Mouse (Mus musculus) kidney, postnatal 14 days (tissue): ENCODE measurements around the gene Fam57b.

Source experiments
- DNase-seq: peaks from one replicate; pipeline ENCODE4 v3.0.0; 2022; ENCODE audit warnings: mixed read lengths

Gene Fam57b

GRCm38 (mm10) chr7:126797411-126798126, at the start of gene Fam57b:
TSS of gene Fam57b (plus strand) at chr7:126797668.
- peak; percentile 39 for DNase-seq

GRCm38 (mm10) chr7:126748824-126749223, 48.6 kb upstream of the Fam57b start:
- no peak for DNase-seq

GRCm38 (mm10) chr7:126749582-126750343, 47.7 kb upstream of the Fam57b start:
- no peak for DNase-seq

GRCm38 (mm10) chr7:126754866-126755265, 42.6 kb upstream of the Fam57b start:
- peak; percentile 89 for DNase-seq

GRCm38 (mm10) chr7:126758539-126758938, 38.9 kb upstream of the Fam57b start:
- no peak for DNase-seq

- peak; percentile 95 for DNase-seq
These were observed 38.3 kb upstream of the Fam57b start, which contains the start of gene Mapk3 for GRCm38 (mm10) chr7:126759050-126759671. TSS of gene Mapk3 (plus strand) at chr7:126759601.

- DNase-seq = no peak
These were observed 37.6 kb upstream of the Fam57b start for GRCm38 (mm10) chr7:126759672-126760390.

GRCm38 (mm10) chr7:126760391-126760802, 37.1 kb upstream of the Fam57b start:
- DNase-seq = peak; percentile 85

GRCm38 (mm10) chr7:126760956-126761355, 36.5 kb upstream of the Fam57b start:
- DNase-seq = no peak

- DNase-seq = no peak
These were observed 35.9 kb upstream of the Fam57b start for GRCm38 (mm10) chr7:126761529-126762067.

- DNase-seq = no peak
These were observed 34.9 kb upstream of the Fam57b start for GRCm38 (mm10) chr7:126762471-126763008.

- no peak for DNase-seq
These were observed 31.9 kb upstream of the Fam57b start for GRCm38 (mm10) chr7:126765540-126765939.

GRCm38 (mm10) chr7:126766201-126766600, 31.3 kb upstream of the Fam57b start, which contains the start of gene Gdpd3:
TSS of gene Gdpd3 (plus strand) at chr7:126766334.
- peak; percentile 78 for DNase-seq

GRCm38 (mm10) chr7:126767001-126767400, 30.5 kb upstream of the Fam57b start:
- peak; percentile 39 for DNase-seq

GRCm38 (mm10) chr7:126770784-126771183, 26.7 kb upstream of the Fam57b start:
- DNase-seq = no peak

GRCm38 (mm10) chr7:126773351-126773750, 24.1 kb upstream of the Fam57b start:
- no peak for DNase-seq

GRCm38 (mm10) chr7:126774463-126774862, 23.0 kb upstream of the Fam57b start:
- no peak for DNase-seq

GRCm38 (mm10) chr7:126775185-126775977, 22.1 kb upstream of the Fam57b start:
- no peak for DNase-seq

- peak; percentile 37 for DNase-seq
These were observed 21.6 kb upstream of the Fam57b start for GRCm38 (mm10) chr7:126775978-126776234.

- peak; percentile 98 for DNase-seq
These were observed 20.8 kb upstream of the Fam57b start, which contains the start of gene Ypel3 for GRCm38 (mm10) chr7:126776598-126777057. TSS of gene Ypel3 (plus strand) at chr7:126776955.

- DNase-seq = peak; percentile 47
These were observed 20.0 kb upstream of the Fam57b start for GRCm38 (mm10) chr7:126777476-126777875.
